Mouse (Mus musculus): Measurements from ENCODE around the gene Gmeb1. TPM values are rescaled to one million over a fixed set of nuclear protein-coding genes. Genes with fewer than 3 reads are reported as not detected.
A peak's percentile ranks its signal among the peaks of the same experiment; 100 is the strongest.
"Not testable (repeated sequence)": the region's sequence is repeated elsewhere in the genome, so short reads cannot be mapped to it uniquely, and the experiment has no call there.

Gmeb1 gene
- polyA plus RNA-seq, 1 experiment from 2014 or later: 17.0 TPM

DNA sequence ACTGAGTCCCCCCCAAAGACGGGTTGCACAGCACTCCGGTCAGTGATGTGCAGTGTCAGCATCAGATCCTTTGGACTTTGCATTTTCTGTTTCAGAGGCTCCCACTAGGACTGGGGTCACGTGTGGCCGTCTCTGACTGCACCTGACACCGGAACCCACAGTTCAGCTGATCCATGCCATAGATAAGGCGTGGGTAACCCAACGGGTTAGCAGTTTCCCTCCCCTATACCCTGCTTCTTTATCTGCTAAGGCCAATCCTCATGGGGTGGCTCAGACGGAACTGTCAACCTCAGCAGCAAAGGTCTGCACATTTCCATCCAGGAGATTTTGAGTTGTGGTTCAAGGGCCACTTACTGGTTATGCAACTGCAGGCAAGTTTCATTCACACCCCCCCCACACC is 43.9 kb upstream of the Gmeb1 start:
- no peak for ATAC-seq
- H3K9ac ChIP-seq (replicated peaks; ENCODE audit: low read depth): no peak overlapping the region
- no peak for DNase-seq (ENCODE audit: low spot score)
- no peaks in the 10 kb centered on the region for H3K9me3 ChIP-seq (ENCODE audit: low read length)
- H3K4me1 ChIP-seq (ENCODE audit: insufficient read depth, low read depth, low read length): peaks cover 9% of the 10 kb centered on the region; the same call in 1 of the 2 replicates
- no peak overlapping the region for H3K4me3 ChIP-seq (ENCODE audit: low read depth, low read length)
- no peaks in the 10 kb centered on the region for H3K36me3 ChIP-seq (ENCODE audit: insufficient read depth, low read length)
- WGBS: 77% methylated on average over 8 of the region's 8 CpGs
- TF ChIP-seq EP300 (IDR thresholded peaks at IDR 0.05): no peak
- no peak for TF ChIP-seq CTCF (IDR thresholded peaks at IDR 0.05)
- H3K27me3 ChIP-seq (replicated peaks; ENCODE audit: insufficient read depth, low read length): no peaks in the 10 kb centered on the region
- H3K4me2 ChIP-seq (replicated peaks; ENCODE audit: low read depth, low read length): no peak overlapping the region
- H3K27ac ChIP-seq (ENCODE audit: low read length): no peak overlapping the region

DNA sequence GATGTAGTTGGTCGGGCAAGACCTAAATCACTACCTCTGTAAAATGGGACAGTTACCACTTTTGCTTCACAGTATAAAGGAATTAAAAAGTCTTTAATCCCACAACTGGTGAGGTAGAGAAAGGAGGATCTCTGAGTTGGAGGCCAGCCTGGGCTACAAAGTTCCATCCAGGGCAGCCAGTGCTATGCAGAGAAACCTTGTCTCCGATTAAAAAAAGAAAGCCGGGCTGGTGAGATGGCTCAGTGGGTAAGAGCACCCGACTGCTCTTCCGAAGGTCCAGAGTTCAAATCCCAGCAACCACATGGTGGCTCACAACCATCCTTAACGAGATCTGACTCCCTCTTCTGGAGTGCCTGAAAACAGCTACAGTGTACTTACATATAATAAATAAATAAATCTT is 42.1 kb upstream of the Gmeb1 start:
- not testable (repeated sequence) for H3K27me3 ChIP-seq (replicated peaks; ENCODE audit: insufficient read depth, low read length); H3K36me3 ChIP-seq (ENCODE audit: insufficient read depth, low read length); H3K4me1 ChIP-seq (ENCODE audit: insufficient read depth, low read depth, low read length); H3K9ac ChIP-seq (replicated peaks; ENCODE audit: low read depth); DNase-seq (ENCODE audit: low spot score); ATAC-seq; H3K27ac ChIP-seq (ENCODE audit: low read length); H3K9me3 ChIP-seq (ENCODE audit: low read length)
- Histone ChIP-seq H3K4me3 (ENCODE audit: low read depth, low read length) (peak overlapping the region; percentile 49), H3K4me2 (replicated peaks; ENCODE audit: low read depth, low read length) (peak overlapping the region; percentile 67)
- WGBS: 38% methylated on average over 6 of the region's 6 CpGs
- 0 out of 2 replicates have a peak, but pooled peaks have one; percentile 10 for TF ChIP-seq CTCF (IDR thresholded peaks at IDR 0.05)

DNA sequence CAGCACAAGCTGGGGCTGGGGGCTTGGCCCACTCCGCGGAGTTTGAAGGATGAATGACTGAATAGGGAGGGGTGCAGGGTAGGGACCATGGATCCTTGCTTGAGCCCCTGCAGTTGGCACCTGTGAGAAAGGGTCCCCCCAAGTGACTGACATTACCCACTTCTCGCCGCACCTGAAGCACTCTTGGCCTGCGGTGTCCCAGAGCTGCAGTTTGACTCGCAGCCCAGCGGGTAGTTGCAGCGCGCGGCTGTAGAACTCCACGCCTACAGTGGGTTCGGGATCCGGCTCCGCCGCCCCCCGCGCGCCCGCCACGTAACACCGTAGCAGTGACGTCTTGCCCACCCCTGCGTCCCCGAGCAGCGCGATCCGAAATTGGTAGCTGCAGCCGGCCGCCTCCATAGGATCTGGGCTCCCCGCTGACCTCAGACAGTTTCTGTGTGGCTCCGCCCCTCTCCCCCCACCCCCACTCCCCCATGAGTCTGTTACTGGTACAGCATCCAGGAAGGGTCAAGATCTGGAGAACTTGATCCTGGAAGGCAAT is 41.6 kb upstream of the Gmeb1 start, which contains the start of gene Rab42:
Gene Rab42 (minus strand): TSS at position 447 of the 541 bp plus-strand sequence.
- DNase-seq (ENCODE audit: low spot score): peak; percentile 87

DNA sequence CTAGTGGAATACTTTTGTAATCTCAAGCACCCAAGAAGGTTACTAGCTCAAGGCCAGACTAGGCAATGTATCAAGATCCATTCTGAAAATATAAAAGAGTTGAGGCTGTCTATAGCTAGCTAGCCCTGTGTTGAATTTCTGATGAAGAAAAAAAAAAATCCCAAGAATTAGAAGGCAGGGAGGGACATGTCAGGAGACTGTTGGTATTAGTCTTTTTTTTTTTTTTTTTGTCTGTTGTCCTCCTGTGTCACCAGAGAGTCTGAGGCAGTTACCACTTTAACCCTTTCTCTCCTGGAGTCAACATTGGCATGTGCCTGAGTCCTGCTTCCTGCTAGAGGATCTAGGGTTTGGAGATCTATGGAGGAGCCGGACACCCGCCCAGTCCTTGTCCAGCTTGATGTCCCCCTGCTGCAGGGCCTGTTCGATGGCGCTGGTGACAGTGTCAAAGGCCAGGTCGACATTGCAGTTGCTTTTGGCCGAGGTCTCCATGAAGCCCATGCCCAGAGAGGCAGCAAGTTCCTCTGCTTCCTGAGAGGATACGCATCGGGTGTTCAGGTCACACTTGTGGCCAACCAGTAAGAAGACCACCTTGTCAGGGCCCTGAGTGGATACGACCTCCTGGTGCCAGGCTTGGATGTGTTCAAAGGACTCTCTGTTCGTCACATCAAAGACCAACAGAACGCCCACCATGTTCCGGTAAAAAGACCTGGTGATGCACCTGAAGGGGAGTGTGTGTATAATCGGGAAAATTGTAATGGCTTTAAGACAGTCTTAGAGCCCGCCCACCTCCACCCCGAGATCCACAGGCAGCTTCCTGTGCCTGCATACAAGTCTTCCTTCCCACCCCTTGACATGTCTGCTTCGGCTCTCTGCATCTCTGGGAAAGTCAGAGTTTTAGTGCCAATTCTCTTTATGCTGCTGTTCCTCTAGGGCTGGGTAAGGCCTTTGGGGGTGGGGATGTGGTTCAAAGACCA is 40.9 kb upstream of the Gmeb1 start:
- H3K9me3 ChIP-seq (ENCODE audit: low read length): no peaks in the 10 kb centered on the region
- no peak overlapping the region for H3K9ac ChIP-seq (replicated peaks; ENCODE audit: low read depth)
- TF ChIP-seq EP300 (IDR thresholded peaks at IDR 0.05): no peak
- peak overlapping the region; percentile 49 for H3K4me3 ChIP-seq (ENCODE audit: low read depth, low read length)
- H3K36me3 ChIP-seq (ENCODE audit: insufficient read depth, low read length): no peaks in the 10 kb centered on the region
- H3K27me3 ChIP-seq (replicated peaks; ENCODE audit: insufficient read depth, low read length): no peaks in the 10 kb centered on the region
- DNase-seq (ENCODE audit: low spot score) (no peak), ATAC-seq (peak; percentile 13; the same call in 1 of the 2 replicates)
- peak overlapping the region; percentile 67 for H3K4me2 ChIP-seq (replicated peaks; ENCODE audit: low read depth, low read length)
- no peak overlapping the region for H3K27ac ChIP-seq (ENCODE audit: low read length)
- WGBS: 60% methylated on average over 16 of the region's 16 CpGs
- H3K4me1 ChIP-seq (ENCODE audit: insufficient read depth, low read depth, low read length): no peaks in the 10 kb centered on the region

More for the DNA sequence above, 41.6 kb upstream of the Gmeb1 start, which contains the start of gene Rab42:
- peak; percentile 88 for ATAC-seq
- H3K4me1 ChIP-seq (ENCODE audit: insufficient read depth, low read depth, low read length): no peaks in the 10 kb centered on the region
- no peak within 1 kb of the TSS for H3K27ac ChIP-seq (ENCODE audit: low read length)
- H3K36me3 ChIP-seq (ENCODE audit: insufficient read depth, low read length): no peaks in the 10 kb centered on the region
- no peaks in the 10 kb centered on the region for H3K9me3 ChIP-seq (ENCODE audit: low read length)
- TF ChIP-seq EP300 (IDR thresholded peaks at IDR 0.05) (no peak), CTCF (IDR thresholded peaks at IDR 0.05) (peak; percentile 45)
- H3K4me2 ChIP-seq (replicated peaks; ENCODE audit: low read depth, low read length): peak within 1 kb of the TSS; percentile 67
- peak within 1 kb of the TSS; percentile 49 for H3K4me3 ChIP-seq (ENCODE audit: low read depth, low read length)
- WGBS: 2% methylated on average over 29 of the region's 31 CpGs
- no peaks in the 10 kb centered on the region for H3K27me3 ChIP-seq (replicated peaks; ENCODE audit: insufficient read depth, low read length)
- H3K9ac ChIP-seq (replicated peaks; ENCODE audit: low read depth): 0 out of 2 replicates have a peak within 1 kb of the TSS, but pooled peaks have one; percentile 34

DNA sequence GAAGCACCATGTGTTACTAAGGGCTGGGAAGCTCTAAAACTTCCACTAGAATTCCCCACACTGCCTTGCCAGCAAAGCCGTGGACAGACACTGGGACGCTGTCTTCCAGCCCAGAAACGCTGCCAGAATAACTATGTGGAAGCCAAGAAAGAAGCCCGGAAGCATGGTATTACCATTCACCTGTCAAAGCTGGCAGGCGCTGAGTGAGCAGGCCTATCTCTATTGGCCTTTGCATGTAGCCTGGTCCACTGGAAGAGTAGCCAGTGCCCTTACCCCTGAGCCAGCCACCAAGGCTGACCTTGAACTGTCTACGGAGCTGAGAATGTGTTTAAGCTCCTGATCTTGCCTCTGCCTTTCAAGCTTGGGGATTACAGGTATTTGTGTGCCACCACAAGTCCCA is 40.1 kb upstream of the Gmeb1 start:
- ATAC-seq (no peak), DNase-seq (ENCODE audit: low spot score) (no peak)
- H3K27me3 ChIP-seq (replicated peaks; ENCODE audit: insufficient read depth, low read length): no peaks in the 10 kb centered on the region
- no peak overlapping the region for H3K4me3 ChIP-seq (ENCODE audit: low read depth, low read length)
- H3K9me3 ChIP-seq (ENCODE audit: low read length): no peaks in the 10 kb centered on the region
- no peak for TF ChIP-seq CTCF (IDR thresholded peaks at IDR 0.05)
- TF ChIP-seq EP300 (IDR thresholded peaks at IDR 0.05): no peak
- 76% methylated on average over 6 of the region's 6 CpGs for WGBS
- H3K9ac ChIP-seq (replicated peaks; ENCODE audit: low read depth): no peak overlapping the region
- no peak overlapping the region for H3K4me2 ChIP-seq (replicated peaks; ENCODE audit: low read depth, low read length)
- no peaks in the 10 kb centered on the region for H3K4me1 ChIP-seq (ENCODE audit: insufficient read depth, low read depth, low read length)
- H3K36me3 ChIP-seq (ENCODE audit: insufficient read depth, low read length): no peaks in the 10 kb centered on the region
- no peak overlapping the region for H3K27ac ChIP-seq (ENCODE audit: low read length)

DNA sequence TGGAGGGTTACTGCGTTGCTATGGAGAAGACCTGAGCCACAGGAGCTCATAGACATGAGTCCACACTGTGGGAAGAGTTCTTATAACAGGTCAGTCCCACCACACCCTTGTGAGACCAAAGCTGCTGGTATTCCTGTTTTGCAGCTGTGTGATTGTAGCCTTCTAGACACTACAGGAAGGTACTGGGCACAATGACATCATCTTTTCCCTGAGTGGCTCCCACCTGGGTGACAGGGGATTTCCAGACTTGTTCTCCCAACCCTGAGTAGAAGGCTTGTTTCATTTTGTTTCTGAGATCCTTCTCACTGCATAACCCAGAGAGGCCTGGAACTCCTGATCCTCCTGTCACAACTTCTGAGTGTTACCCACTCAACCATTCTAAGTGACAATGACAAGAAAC is 38.4 kb upstream of the Gmeb1 start:
- TF ChIP-seq EP300 (IDR thresholded peaks at IDR 0.05) (no peak), CTCF (IDR thresholded peaks at IDR 0.05) (no peak)

More for the DNA sequence above, 38.4 kb upstream of the Gmeb1 start:
- ATAC-seq (no peak), DNase-seq (ENCODE audit: low spot score) (no peak)
- no peak overlapping the region for H3K27ac ChIP-seq (ENCODE audit: low read length)
- no peaks in the 10 kb centered on the region for H3K9me3 ChIP-seq (ENCODE audit: low read length)
- no peaks in the 10 kb centered on the region for H3K27me3 ChIP-seq (replicated peaks; ENCODE audit: insufficient read depth, low read length)
- H3K4me2 ChIP-seq (replicated peaks; ENCODE audit: low read depth, low read length): no peak overlapping the region
- H3K4me3 ChIP-seq (ENCODE audit: low read depth, low read length): no peak overlapping the region
- H3K36me3 ChIP-seq (ENCODE audit: insufficient read depth, low read length): no peaks in the 10 kb centered on the region
- WGBS: 71% methylated on average over 1 of the region's 1 CpGs
- H3K4me1 ChIP-seq (ENCODE audit: insufficient read depth, low read depth, low read length): no peaks in the 10 kb centered on the region
- no peak overlapping the region for H3K9ac ChIP-seq (replicated peaks; ENCODE audit: low read depth)
